Mouse (Mus musculus) testis, adult 2 months (tissue): ENCODE data around the gene Pcdh19.

Experiments
- CTCF ChIP-seq: fragments of 200-500 bp; IDR thresholded peaks from 2 replicates; pipeline ENCODE4 v1.5.1; 2012; ENCODE audit warnings: low read depth, mild to moderate bottlenecking, inconsistent platforms, low read length, moderate library complexity; ENCODE audit not compliant: control insufficient read depth, insufficient read depth, insufficient replicate concordance
- POLR2A ChIP-seq: fragments of 200-500 bp; IDR thresholded peaks from 2 replicates; pipeline ENCODE4 v1.6.1; 2012; ENCODE audit warnings: low read depth, mild to moderate bottlenecking, inconsistent platforms, low read length, moderate library complexity; ENCODE audit not compliant: control insufficient read depth

- TF ChIP-seq POLR2A = no peak
- TF ChIP-seq CTCF = no peak
These were observed 32.8 kb downstream of the Pcdh19 start for GRCm38 (mm10) chrX:133655876-133656538.
